Mouse (Mus musculus): ENCODE measurements around the gene Nfic.

Nfic gene

GRCm38 (mm10) chr10:81384605-81384982, 70.8 kb downstream of the Nfic start:
- DNase-seq (ENCODE audit: low spot score in 2 of 2), result no peak

DNA sequence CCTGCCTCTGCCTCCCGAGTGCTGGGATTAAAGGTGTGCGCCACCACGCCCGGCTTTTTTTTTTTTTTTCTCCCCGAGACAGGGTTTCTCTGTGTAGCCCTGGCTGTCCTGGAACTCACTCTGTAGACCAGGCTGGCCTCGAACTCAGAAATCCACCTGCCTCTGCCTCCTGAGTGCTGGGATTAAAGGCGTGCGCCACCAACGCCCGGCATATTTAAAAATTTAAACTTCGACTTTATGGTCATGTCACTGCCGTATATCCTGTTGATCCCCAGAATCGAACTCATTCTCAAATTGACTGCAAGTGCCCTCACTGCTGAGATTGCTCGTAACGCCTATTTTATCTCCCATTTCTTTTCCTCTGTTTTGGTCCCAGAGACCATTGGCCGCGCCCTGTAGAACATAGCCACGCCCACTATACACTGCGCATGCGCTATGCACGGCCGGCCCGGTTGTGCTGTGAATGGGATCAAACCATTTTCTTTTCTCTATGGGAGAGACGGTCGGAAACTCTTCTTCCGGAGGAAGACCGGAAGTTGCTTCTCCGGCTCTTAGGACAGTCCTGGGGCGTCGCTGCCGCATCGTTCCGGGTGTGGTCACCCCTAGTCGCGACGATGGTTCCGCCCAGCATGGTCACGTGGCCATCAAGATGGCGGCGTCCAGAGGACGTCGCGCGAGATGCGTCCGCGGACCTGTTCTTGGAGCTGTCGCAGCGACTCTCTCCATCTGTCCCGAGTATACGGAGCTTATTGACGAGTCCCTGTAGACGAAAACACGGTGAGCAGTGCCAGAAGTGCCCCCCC, 71.4 kb downstream of the Nfic start, which contains the start of the genes Dohh and Gm48551:
Gene Dohh (plus strand): TSS at position 627 of the 803 bp plus-strand sequence.
Gene Gm48551 (plus strand): TSS at position 665 of the 803 bp plus-strand sequence.
- peak; percentile 97 to 100 for DNase-seq (ENCODE audit: low spot score in 2 of 2)

DNA sequence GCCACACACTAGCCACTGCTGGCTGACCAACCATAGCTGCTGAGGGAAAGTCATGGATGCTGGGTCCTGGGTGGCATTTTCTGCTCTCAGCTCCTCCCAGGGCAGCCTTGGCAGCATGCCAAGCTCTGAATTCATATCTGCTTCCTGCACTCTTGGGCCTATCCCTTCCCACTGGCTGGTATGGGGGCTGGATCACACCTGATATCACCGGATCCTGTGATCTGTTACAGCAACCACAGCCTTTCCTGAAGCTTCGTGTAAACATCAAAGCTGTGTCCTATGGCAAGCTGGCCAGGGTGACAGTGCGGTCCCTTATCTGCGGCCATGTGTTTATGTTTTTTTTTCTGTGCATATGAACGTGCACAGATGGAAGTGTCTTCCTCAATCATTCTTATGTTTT, 73.4 kb downstream of the Nfic start:
- no peak for DNase-seq (ENCODE audit: low spot score in 2 of 2)

DNA sequence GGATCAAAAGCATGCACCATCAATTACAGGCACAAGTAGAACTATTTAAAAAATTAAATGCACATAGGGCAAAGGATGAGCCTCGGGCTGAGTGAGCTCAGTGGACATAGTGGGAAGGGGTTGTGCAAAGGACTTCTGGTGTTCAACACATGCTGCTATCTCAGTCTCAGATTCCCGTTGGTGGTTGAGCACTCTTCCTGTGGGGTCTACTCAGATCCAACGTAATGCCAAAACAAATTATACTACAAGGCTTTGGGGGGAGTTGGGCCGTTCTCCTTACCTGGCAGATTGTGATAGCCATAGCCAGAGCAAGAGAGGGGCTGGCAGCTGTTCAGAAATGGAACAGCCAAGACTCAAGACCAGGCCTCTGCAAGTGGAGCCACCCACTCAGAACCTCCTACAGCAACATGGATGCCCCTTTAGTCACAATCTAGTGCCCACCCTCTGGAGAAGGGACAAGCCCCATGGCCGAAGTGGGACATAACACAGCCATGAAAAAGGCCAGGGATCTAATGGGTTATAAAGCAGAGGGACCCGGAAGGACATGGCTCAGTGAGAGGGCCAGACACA, 75.5 kb downstream of the Nfic start:
- DNase-seq (ENCODE audit: low spot score in 2 of 2), result no peak

DNA sequence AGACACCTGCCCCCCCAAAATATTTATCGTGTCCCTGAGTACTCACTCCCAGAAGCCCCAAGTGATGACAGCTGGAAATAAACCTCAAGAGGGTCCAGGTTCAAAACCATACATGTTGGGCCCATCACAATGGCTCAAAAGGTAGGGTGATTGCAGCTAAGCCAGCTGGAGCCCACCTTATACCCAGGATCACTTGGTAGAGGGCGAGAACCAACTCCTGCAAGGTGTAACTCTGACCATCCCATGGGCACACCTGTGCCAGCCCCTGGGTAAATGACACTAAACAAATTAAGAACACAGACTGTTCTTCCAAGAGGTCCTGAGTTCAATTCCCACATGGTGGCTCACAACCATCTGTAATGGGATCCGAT, 76.3 kb downstream of the Nfic start:
- DNase-seq (ENCODE audit: low spot score in 2 of 2), result no peak

- DNase-seq (ENCODE audit: low spot score in 2 of 2), result peak; percentile 100
Measured at GRCm38 (mm10) chr10:81378553-81379182, 76.8 kb downstream of the Nfic start.

- peak in 1 of 2 experiments; percentile 55 for DNase-seq (ENCODE audit: low spot score in 2 of 2)
Measured at GRCm38 (mm10) chr10:81377793-81378552, 77.5 kb downstream of the Nfic start, which contains the start of gene Fzr1. Gene Fzr1 (minus strand): TSS chr10:81378516.

- DNase-seq (ENCODE audit: low spot score in 2 of 2), result no peak
Measured at GRCm38 (mm10) chr10:81377362-81377664, 78.1 kb downstream of the Nfic start.

DNA sequence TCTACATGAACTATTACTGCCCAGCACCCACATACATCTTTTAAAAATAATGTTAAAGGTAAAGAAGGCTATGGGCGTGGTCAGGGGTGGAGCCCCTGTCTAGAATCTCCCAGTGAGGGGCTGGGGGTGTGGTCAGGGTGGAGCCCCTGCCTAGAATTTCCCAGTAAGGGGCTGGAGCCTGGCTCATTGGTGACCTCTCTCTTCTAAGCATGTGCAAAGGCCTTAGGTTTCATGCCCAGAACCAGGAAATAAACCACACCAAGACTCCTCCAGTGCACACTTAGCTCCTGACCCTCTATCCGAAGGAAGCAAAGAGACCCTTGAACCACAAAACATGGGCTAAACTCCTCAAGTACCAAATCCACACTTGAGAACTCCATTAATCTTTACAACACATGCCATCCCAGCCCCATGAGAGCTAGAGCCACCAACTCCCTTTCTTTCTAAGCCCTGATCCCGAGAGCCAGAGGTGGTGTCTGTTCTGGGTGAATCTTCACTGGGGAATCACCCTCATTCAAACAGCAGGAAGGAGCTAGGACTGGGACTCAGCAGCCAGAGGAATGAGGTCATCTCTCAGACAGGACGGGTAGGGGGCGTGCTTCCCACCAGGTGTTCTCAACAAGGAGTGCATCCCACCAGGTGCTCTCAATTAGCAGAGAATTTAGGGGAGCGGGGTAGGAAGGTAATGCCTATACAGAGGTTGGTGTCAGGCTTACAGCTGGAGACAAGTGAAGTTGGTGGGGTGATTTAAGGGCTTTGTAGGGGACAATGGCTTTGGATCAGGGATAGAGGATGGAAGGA, 78.7 kb downstream of the Nfic start:
- no peak for DNase-seq (ENCODE audit: low spot score in 2 of 2)

GRCm38 (mm10) chr10:81375322-81375721, 80.1 kb downstream of the Nfic start:
- DNase-seq (ENCODE audit: low spot score in 2 of 2), result no peak

DNA sequence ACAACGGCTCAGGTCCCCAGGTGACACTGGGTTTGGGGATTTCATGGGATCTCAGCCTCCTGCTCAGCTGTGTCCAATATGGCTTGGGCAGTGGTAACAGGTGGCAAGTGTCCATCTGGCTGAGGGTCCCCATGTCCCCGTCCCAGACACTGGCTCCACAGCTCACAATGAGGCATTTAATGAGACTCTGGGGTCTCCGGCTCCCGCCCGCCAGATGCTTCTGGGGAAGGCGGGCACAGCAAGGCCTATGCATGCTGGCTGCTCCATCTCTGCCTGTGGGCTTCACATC, 88.3 kb downstream of the Nfic start:
- no peak for DNase-seq (ENCODE audit: low spot score in 2 of 2)

DNA sequence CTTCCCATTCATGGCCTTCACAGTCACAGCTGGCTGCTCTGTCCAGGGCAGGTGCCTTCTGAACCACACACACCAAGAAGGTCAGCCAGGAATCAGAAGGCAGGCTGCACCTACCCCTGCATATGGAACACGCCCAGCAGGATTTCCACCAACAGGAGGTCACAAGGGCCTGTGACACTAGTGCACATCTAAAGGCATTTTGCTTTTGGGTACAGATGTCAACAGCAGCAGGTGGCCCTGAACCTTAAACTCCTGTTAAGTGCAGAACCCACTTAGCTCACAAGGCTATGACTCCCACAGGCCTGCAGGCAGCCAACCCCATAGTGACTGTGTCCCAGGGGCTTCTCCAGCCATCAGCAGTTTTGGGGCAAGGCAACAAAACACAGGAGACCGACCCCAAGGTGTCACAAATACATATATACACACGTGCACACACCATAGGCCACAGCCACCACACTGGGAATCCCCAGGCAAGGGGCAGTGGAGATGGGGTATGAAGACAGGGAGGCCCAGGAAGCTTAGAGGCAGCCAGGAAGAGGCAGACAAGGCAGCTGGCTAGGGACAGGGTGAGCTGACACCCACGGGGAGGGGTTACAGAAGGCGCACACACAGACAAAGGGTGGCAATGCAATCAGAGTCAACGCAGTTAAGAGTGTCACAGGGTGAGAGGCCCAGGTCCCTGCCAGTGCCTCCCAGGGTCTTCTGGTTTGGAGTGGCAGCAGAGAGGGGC, 88.8 kb downstream of the Nfic start:
- no peak for DNase-seq (ENCODE audit: low spot score in 2 of 2)

GRCm38 (mm10) chr10:81365672-81366476, 89.6 kb downstream of the Nfic start, which contains the start of gene 4930404N11Rik:
Gene 4930404N11Rik (minus strand): TSS chr10:81365816.
- DNase-seq (ENCODE audit: low spot score in 2 of 2), result no peak

DNA sequence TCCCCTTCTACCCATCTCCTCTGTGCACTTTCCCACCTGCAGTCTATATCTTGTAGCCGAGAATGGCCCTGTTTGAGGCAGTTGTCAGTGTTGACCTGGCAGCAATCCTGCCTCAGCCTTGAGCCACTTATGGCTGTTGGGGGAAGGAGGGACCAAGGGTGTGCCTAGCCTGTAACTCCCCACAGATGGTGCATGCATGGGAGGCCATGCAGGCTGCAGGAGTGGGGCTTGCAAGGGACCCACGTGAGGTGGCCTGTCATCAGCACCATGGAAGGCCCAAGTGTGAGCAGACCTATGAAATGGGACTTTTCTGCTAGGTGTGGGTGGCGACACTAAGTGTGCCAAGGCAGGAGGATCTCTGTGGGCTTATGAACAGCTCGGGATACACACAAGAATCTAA, 90.4 kb downstream of the Nfic start:
- DNase-seq (ENCODE audit: low spot score in 2 of 2), result no peak

- DNase-seq (ENCODE audit: low spot score in 2 of 2), result no peak
Measured at GRCm38 (mm10) chr10:81364666-81365065, 90.8 kb downstream of the Nfic start.

GRCm38 (mm10) chr10:81363436-81364346, 91.7 kb downstream of the Nfic start:
- DNase-seq (ENCODE audit: low spot score in 2 of 2), result no peak

DNA sequence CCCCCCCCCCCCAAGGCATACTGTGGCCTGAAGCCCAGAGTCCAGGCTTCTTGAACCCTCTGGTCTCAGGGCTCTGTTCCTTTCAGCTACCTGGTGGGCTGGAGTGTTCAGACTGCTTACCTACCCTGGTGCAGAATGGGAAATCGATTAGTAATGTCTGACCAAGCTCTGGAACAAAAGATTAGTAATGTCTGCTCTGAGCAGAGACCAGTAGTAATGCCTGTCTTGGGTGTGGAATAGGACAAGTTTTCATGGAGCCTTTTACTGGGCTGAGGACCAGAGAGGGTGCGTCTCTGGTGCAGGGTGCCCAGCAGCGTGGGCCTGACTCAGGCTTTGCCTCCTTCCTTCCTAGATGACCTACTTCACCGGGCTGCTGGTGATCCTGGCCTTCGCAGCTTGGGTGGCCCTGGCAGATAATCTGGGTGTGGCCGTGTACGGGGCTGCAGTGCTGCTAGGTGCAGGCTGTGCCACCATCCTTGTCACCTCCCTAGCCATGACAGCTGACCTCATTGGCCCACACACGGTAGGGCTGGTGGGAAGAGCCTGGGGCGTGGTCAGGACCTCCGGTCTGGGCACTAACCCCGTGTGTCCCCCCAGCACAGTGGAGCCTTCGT, 93.0 kb downstream of the Nfic start:
- no peak for DNase-seq (ENCODE audit: low spot score in 2 of 2)

GRCm38 (mm10) chr10:81360721-81361120, 94.7 kb downstream of the Nfic start:
- DNase-seq (ENCODE audit: low spot score in 2 of 2), result no peak

DNA sequence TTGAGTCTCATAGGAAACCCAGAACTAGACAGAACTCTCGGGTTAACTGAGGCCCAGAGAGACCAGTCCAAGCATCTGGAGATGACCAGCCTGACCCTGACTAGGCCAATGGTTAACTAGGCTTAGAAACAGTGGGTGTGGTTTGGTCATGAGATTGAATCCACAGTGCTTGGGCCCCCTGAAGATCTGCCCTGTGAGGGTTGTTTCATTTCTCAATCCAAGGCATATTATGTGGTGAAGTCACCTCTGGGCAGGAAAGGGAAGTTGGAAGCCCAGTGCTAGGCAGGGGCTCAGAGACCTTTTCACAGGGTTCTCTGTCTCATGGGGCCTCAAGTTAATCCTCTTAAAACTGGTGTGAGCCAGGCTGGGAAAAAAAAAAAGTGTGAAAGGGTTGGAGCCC, 96.6 kb downstream of the Nfic start:
- DNase-seq (ENCODE audit: low spot score in 2 of 2), result no peak
